Mouse (Mus musculus) adrenal gland, adult 2 months (tissue): ENCODE data around the gene Sepsecs. TPM values are rescaled to one million over a fixed set of nuclear protein-coding genes. Genes with fewer than 3 reads are reported as not detected.

ENCODE experiments used
- DNase-seq: peaks from one replicate; pipeline ENCODE4 v3.0.0; 2021
- polyA plus RNA-seq: library from polyadenylated mRNA; depleted of rRNA; stranded (reverse); fragments of >200 nt; gene quantifications from 2 replicates; pipeline ENCODE4 v1.2.3, GENCODE M21; 2012
- total RNA-seq, 2 experiments: library from RNA; stranded (reverse); gene quantifications; 2 replicates each; pipeline ENCODE4 v1.2.3; 2021

Sepsecs gene
- total and polyA plus RNA-seq, 3 experiments = 1.5 to 15.5 (median 14.2) TPM

GRCm38 (mm10) chr5:52643947-52644840 lies 25.3 kb downstream of the Sepsecs start:
- DNase-seq = no peak

- DNase-seq = no peak
Measured at GRCm38 (mm10) chr5:52641736-52642135, 27.8 kb downstream of the Sepsecs start.

- no peak for DNase-seq
Measured at GRCm38 (mm10) chr5:52638916-52639315, 30.6 kb downstream of the Sepsecs start.

GRCm38 (mm10) chr5:52638006-52638405 lies 31.5 kb downstream of the Sepsecs start:
- DNase-seq = no peak

- DNase-seq = no peak
Measured at GRCm38 (mm10) chr5:52636923-52637322, 32.6 kb downstream of the Sepsecs start.

GRCm38 (mm10) chr5:52636025-52636755 lies 33.3 kb downstream of the Sepsecs start:
- DNase-seq = no peak

- peak; percentile 27 for DNase-seq
Measured at GRCm38 (mm10) chr5:52634017-52634416, 35.5 kb downstream of the Sepsecs start.

- DNase-seq = no peak
Measured at GRCm38 (mm10) chr5:52630541-52630940, 39.0 kb downstream of the Sepsecs start.

GRCm38 (mm10) chr5:52629214-52629613 lies 40.3 kb downstream of the Sepsecs start:
- no peak for DNase-seq

- DNase-seq = no peak
Measured at GRCm38 (mm10) chr5:52628783-52629182, 40.7 kb downstream of the Sepsecs start.

GRCm38 (mm10) chr5:52627713-52628112 lies 41.8 kb downstream of the Sepsecs start:
- DNase-seq = no peak

GRCm38 (mm10) chr5:52626092-52626491 lies 43.4 kb downstream of the Sepsecs start:
- DNase-seq = no peak

- DNase-seq = no peak
Measured at GRCm38 (mm10) chr5:52624956-52625355, 44.6 kb downstream of the Sepsecs start.

GRCm38 (mm10) chr5:52623099-52623498 lies 46.4 kb downstream of the Sepsecs start:
- DNase-seq = no peak

GRCm38 (mm10) chr5:52618348-52619270 lies 50.9 kb downstream of the Sepsecs start:
- DNase-seq = peak; percentile 23

- DNase-seq = no peak
Measured at GRCm38 (mm10) chr5:52617711-52618347, 51.7 kb downstream of the Sepsecs start.

- no peak for DNase-seq
Measured at GRCm38 (mm10) chr5:52616549-52616948, 53.0 kb downstream of the Sepsecs start.

- no peak for DNase-seq
Measured at GRCm38 (mm10) chr5:52615421-52615820, 54.1 kb downstream of the Sepsecs start.

- DNase-seq = no peak
Measured at GRCm38 (mm10) chr5:52614686-52615085, 54.8 kb downstream of the Sepsecs start.

GRCm38 (mm10) chr5:52612776-52613175 lies 56.7 kb downstream of the Sepsecs start:
- DNase-seq = no peak

GRCm38 (mm10) chr5:52611315-52611895 lies 58.1 kb downstream of the Sepsecs start:
- DNase-seq = no peak
